23 mouse cellular contexts compared by ENCODE assay signal in genomic region chr3:145762957-145763641, GRCm38 (mm10). TPM values are rescaled to one million over a fixed set of nuclear protein-coding genes. Genes with fewer than 3 reads are reported as not detected.
DNase-seq lines count a peak whose midpoint lies in the region; ATAC-seq and TF ChIP-seq lines count a peak whose summit lies in the region.
"Had no signal": no experiment of that assay in that cellular context is flagged by ENCODE, and none has a peak within 500 bp of the region (broad histone marks: within the 10 kb centered on the region; RNA-seq: fewer than 3 reads in every experiment).

No protein-coding gene starts in this region.

- ATAC-seq in intestine, embryonic 15.5 days, result peak; percentile 65
- peak; percentile 63 for ATAC-seq in intestine, postnatal 0 days
- no peak for ATAC-seq in liver, embryonic 11.5 days (replicated peaks; ENCODE audit: low FRiP score)
- peak; percentile 74 for ATAC-seq in liver, postnatal 0 days
- ATAC-seq: activated CD4-positive, CD25-positive, alpha-beta regulatory T cell, adult 4 months; forebrain, embryonic 15.5 days; hindbrain, embryonic 16.5 days; midbrain, embryonic 16.5 days had no signal

- no peaks in the 10 kb centered on the region for H3K27me3 ChIP-seq in intestine, embryonic 15.5 days (replicated peaks)
- no peaks in the 10 kb centered on the region for H3K27me3 ChIP-seq in intestine, postnatal 0 days (replicated peaks; ENCODE audit: control insufficient read depth, insufficient read depth, low read length)
- H3K27me3 ChIP-seq in liver, embryonic 11.5 days (replicated peaks; ENCODE audit: control insufficient read depth, insufficient read depth, low read length), result peaks cover 14% of the 10 kb centered on the region
- H3K27me3 ChIP-seq in liver, postnatal 0 days (ENCODE audit: insufficient read depth, low read length), result peaks cover 14% of the 10 kb centered on the region
- H3K27me3 ChIP-seq: forebrain, embryonic 15.5 days had no signal

- no peak overlapping the region for H3K4me2 ChIP-seq in intestine, embryonic 15.5 days (replicated peaks)
- H3K4me2 ChIP-seq in intestine, postnatal 0 days (replicated peaks; ENCODE audit: low read depth), result peak overlapping the region; percentile 24; the same call in 1 of the 2 replicates
- no peak overlapping the region for H3K4me2 ChIP-seq in liver, embryonic 11.5 days
- peak overlapping the region; percentile 23 for H3K4me2 ChIP-seq in liver, postnatal 0 days (ENCODE audit: low read depth, low read length)
- H3K4me2 ChIP-seq: embryonic facial prominence, embryonic 15.5 days; forebrain, embryonic 15.5 days; heart, embryonic 11.5 days had no signal

- DNase-seq in liver, embryonic 11.5 days (ENCODE audit: low spot score), result no peak
- DNase-seq in liver, postnatal 0 days, result no peak
- no peak for DNase-seq in embryo, embryonic 11 days
- no peak for DNase-seq in adrenal gland, adult 18-20 months (ENCODE audit: low spot score in 2 of 2)
- no peak for DNase-seq in layer of hippocampus, adult 11-12 months (ENCODE audit: low spot score)
- DNase-seq: adrenal gland, postnatal 25 days; cerebellum, adult 8-10 months; cerebellum, postnatal 36 days; gastrocnemius, postnatal 10 days; thymus, postnatal 14 days had no signal

- no peak overlapping the region for H3K9ac ChIP-seq in intestine, embryonic 15.5 days
- no peak overlapping the region for H3K9ac ChIP-seq in intestine, postnatal 0 days (ENCODE audit: low read depth, low read length)
- H3K9ac ChIP-seq in liver, embryonic 11.5 days (ENCODE audit: low read depth, low read length), result no peak overlapping the region
- H3K9ac ChIP-seq in liver, postnatal 0 days (replicated peaks), result no peak overlapping the region
- H3K9ac ChIP-seq: embryonic facial prominence, embryonic 15.5 days; forebrain, embryonic 15.5 days had no signal

- WGBS in intestine, embryonic 15.5 days, result 52% methylated on average over 4 of the region's 4 CpGs
- WGBS in intestine, postnatal 0 days, result 40% methylated on average over 4 of the region's 4 CpGs
- WGBS in liver, embryonic 11.5 days, result 73% methylated on average over 4 of the region's 4 CpGs
- 48% methylated on average over 4 of the region's 4 CpGs for WGBS in liver, postnatal 0 days (ENCODE audit: insufficient replicate concordance)

- peak overlapping the region; percentile 7; the same call in 1 of the 2 replicates for H3K27ac ChIP-seq in intestine, embryonic 15.5 days
- no peak overlapping the region for H3K27ac ChIP-seq in intestine, postnatal 0 days (ENCODE audit: low read depth, low read length)
- H3K27ac ChIP-seq in liver, embryonic 11.5 days (ENCODE audit: low read depth, low read length), result peak overlapping the region; percentile 0; the same call in 1 of the 2 replicates
- peak overlapping the region; percentile 76 for H3K27ac ChIP-seq in liver, postnatal 0 days (ENCODE audit: low read depth)
- H3K27ac ChIP-seq: embryonic facial prominence, embryonic 15.5 days; forebrain, embryonic 15.5 days; macrophage; midbrain, embryonic 10.5 days had no signal

- H3K9me3 ChIP-seq in intestine, embryonic 15.5 days, result no peaks in the 10 kb centered on the region
- H3K9me3 ChIP-seq in intestine, postnatal 0 days (ENCODE audit: control insufficient read depth), result no peaks in the 10 kb centered on the region
- H3K9me3 ChIP-seq in liver, embryonic 11.5 days (ENCODE audit: control insufficient read depth, low read length), result no peaks in the 10 kb centered on the region
- H3K9me3 ChIP-seq in liver, postnatal 0 days (ENCODE audit: low read length), result no peaks in the 10 kb centered on the region
- H3K9me3 ChIP-seq: embryonic facial prominence, embryonic 15.5 days; forebrain, embryonic 15.5 days; midbrain, embryonic 10.5 days had no signal

- no peak overlapping the region for H3K4me3 ChIP-seq in intestine, embryonic 15.5 days (replicated peaks)
- no peak overlapping the region for H3K4me3 ChIP-seq in intestine, postnatal 0 days (ENCODE audit: low read depth, low read length)
- H3K4me3 ChIP-seq in liver, embryonic 11.5 days (ENCODE audit: low read depth, low read length), result no peak overlapping the region
- no peak overlapping the region for H3K4me3 ChIP-seq in liver, postnatal 0 days (ENCODE audit: low read depth, low read length)
- H3K4me3 ChIP-seq: embryonic facial prominence, embryonic 15.5 days; forebrain, embryonic 15.5 days; midbrain, embryonic 10.5 days had no signal

- H3K4me1 ChIP-seq in intestine, embryonic 15.5 days (replicated peaks), result peaks cover 14% of the 10 kb centered on the region; the same call in 1 of the 2 replicates
- H3K4me1 ChIP-seq in intestine, postnatal 0 days (replicated peaks; ENCODE audit: control insufficient read depth, insufficient read depth, low read length), result no peaks in the 10 kb centered on the region; the same call in 1 of the 2 replicates
- H3K4me1 ChIP-seq in liver, embryonic 11.5 days (replicated peaks; ENCODE audit: control insufficient read depth, insufficient read depth, low read length), result peaks cover 3% of the 10 kb centered on the region
- H3K4me1 ChIP-seq in liver, postnatal 0 days (ENCODE audit: insufficient read depth), result peaks cover 6% of the 10 kb centered on the region; the same call in 1 of the 2 replicates

- peak; percentile 63; the same call in 1 of the 2 replicates for TF ChIP-seq EP300 in liver, postnatal 0 days (IDR thresholded peaks at IDR 0.05; ENCODE audit: low read depth)

- H3K36me3 ChIP-seq in intestine, embryonic 15.5 days, result no peaks in the 10 kb centered on the region
- H3K36me3 ChIP-seq in intestine, postnatal 0 days (ENCODE audit: control insufficient read depth, insufficient read depth), result no peaks in the 10 kb centered on the region
- 0 out of 2 replicates have a peak, but pooled peaks cover 3% of the 10 kb centered on the region for H3K36me3 ChIP-seq in liver, embryonic 11.5 days (ENCODE audit: control insufficient read depth, insufficient read depth, low read length)
- no peaks in the 10 kb centered on the region for H3K36me3 ChIP-seq in liver, postnatal 0 days (replicated peaks; ENCODE audit: insufficient read depth, low read length)
- H3K36me3 ChIP-seq: embryonic facial prominence, embryonic 15.5 days; forebrain, embryonic 15.5 days; midbrain, embryonic 10.5 days had no signal

- TF ChIP-seq CTCF in intestine, postnatal 0 days (IDR thresholded peaks at IDR 0.05; ENCODE audit: low read depth), result no peak
- no peak for TF ChIP-seq CTCF in liver, postnatal 0 days (IDR thresholded peaks at IDR 0.05; ENCODE audit: low read depth)

RNA-seq across cellular contexts. Expression of gene Ddah1, which starts 4.6 kb away (rescaled TPM):
- 45.3 and 53.5 TPM in 2 replicates for polyA plus RNA-seq in intestine, embryonic 15.5 days (2015; fragmentation: Nextera tagmentation; extraction: Ambion mirVana)
- 24.9 and 25.9 TPM in 2 replicates for polyA plus RNA-seq in intestine, postnatal 0 days (2015; fragmentation: Nextera tagmentation; extraction: Ambion mirVana)
- 47.3 and 50.2 TPM in 2 replicates for polyA plus RNA-seq in liver, embryonic 11.5 days (2014; fragmentation: Nextera tagmentation; extraction: Ambion mirVana)
- polyA plus RNA-seq in liver, postnatal 0 days (2015; fragmentation: Nextera tagmentation; extraction: Ambion mirVana), result 45.1 and 60.8 TPM in 2 replicates
- total RNA-seq in adrenal gland, adult 18-20 months (2021), result 1 to 10 TPM; 2.4 to 3.5 TPM
- total RNA-seq: granulocyte monocyte progenitor cell, adult 5-6 weeks; hematopoietic stem cell, adult 5-6 weeks; MEL had no signal
- polyA plus RNA-seq: activated CD4-positive, CD25-positive, alpha-beta regulatory T cell, adult 4 months had no signal

Comparison
In these comparisons a context has a peak if more than half of its experiments do, and no peak if none do; other contexts are left out.
1. H3K4me2 ChIP-seq: peak in intestine, postnatal 0 days (single experiment) and liver, postnatal 0 days (single experiment); none in intestine, embryonic 15.5 days (single experiment) and liver, embryonic 11.5 days (single experiment).